Mouse (Mus musculus) ovary, postnatal 36 days (tissue): Measurements from ENCODE around the gene Prpsap1.

Experiments used
- DNase-seq: peaks from one replicate; pipeline ENCODE4 v3.0.0; 2022; ENCODE audit warnings: low spot score, mixed read lengths

The Prpsap1 gene

DNA sequence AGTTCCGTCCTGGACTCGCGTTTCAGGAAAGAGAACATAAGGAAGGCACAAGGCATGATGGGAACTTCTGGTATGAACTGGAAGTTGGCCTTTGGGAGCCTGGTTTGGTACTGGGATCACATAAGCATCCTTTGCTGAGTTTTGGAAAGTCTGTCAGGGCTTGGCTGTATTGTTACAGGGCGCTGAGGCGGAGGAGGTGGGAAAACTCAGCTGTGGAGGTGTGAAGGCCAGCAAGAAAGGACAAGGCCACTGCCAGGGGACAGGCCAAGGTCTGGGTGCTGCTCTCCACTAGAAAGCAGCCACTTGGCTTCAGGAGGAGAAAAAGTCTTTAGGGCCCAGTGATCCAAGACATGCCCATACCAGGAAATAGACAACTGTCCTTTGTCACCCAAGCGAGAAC is 50.7 kb downstream of the Prpsap1 start:
- no peak for DNase-seq

- DNase-seq: no peak
These were observed 51.2 kb downstream of the Prpsap1 start for GRCm38 (mm10) chr11:116442867-116443177.

DNA sequence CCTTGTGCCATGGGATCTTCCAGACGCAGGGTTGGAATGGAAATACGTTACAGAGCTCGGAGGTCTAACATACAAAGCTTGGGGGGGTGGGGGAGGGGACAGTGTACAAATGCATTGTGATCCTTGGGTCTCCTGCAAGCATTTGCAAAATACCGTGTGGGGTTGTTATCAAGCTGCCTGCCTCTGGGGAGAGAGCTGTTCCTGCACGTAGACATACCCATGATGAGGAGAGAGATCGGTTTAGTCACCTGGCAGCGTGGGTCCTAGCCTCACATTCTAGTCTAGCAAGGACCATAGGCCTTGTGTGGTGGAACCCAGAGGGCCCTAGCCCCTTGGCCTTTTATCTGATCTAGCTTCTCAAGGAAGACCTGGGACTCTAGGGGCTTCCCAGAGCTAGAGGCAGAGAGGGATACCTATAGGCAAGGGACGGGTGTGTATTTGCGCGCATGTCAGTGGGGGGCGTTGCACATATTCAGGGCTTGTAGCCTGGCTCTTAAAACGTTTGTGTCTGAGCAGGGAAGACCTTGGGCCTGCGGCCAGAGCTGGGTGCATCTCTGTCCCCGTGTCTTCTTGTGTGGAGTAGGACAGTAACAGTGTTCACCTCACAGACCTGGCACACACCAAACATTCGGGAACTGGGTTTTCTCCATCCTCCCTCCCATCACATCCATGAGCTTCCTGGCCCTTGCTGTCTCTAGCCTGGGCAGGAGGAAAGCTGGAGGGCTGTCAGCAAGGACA is 51.7 kb downstream of the Prpsap1 start:
- no peak for DNase-seq

DNA sequence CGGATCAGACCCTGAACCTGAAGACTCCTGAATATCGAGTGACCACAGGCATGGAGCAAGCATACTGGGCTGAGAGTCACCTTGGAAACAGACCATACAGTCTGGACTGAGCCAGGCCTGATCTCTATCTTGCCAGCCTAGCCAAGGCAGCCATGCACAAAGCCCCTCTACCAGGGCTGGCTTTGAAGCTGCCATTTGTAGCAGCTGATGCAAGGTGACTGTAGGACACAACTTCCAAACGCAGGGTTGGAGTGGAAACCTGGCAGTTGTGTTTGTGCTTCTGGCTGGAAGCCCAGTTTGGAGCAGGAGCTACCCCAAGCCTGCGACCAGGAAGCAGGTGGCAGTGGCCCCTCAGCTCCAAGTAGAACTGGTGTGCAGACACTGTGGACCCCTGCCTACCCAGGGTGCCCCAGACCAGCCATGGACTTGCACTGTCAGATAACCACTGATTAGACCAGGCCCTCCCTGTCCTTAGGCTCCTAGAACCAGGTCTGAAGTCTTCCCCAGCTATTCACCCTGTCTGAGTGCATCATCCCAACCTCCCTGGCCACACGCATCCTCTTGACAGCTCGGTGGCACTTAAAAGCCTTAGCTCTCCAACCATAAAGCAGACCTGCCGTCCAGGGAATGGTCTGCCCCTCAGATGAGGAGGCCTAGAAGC is 53.5 kb downstream of the Prpsap1 start:
- DNase-seq: no peak

DNA sequence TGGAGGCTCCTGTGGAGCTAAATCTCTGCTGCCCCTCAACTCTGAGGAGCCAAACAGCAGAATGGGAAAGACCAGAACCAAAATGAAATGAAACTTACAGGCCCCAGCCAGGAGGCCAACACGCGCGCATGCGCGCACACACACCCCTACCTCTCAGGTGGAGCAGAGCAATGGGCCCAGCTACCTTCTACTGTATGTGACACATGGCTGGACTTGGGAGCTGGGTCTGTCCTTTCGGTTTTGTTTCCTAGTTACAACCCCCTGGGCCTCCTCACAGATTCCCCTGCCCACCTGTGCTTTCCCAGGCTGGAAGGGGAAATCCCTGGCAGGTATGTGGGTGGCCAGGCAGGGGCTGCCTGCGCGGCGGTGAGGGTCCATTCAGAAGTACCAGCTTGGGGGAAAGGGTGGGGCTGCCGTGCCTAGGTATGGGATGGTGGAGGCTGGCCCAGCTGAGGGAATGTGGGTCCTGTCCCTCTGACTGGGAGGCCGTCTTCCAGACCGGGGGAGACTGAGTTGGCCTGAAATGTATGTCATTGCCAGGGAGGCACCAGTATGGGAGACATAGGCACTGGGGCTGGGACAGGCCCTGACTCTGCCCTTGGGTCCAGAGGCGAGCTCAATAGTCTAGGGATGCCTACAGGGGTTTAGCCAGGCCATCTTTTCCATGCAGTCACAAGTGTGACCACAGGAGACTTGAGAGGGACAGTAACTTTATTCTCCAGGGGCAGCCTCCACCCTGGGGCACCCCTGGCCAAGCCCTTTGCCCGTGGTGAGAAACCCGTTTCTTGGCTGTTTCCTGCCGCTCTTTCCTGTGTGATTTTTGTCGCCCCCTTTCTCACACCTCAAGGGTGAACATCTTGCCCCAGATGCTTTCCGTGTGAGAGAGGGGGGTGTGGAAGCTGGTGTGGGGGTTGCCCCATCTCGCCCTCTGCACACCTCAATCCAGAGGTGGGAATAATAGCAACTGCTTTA is 54.4 kb downstream of the Prpsap1 start:
- no peak for DNase-seq

DNA sequence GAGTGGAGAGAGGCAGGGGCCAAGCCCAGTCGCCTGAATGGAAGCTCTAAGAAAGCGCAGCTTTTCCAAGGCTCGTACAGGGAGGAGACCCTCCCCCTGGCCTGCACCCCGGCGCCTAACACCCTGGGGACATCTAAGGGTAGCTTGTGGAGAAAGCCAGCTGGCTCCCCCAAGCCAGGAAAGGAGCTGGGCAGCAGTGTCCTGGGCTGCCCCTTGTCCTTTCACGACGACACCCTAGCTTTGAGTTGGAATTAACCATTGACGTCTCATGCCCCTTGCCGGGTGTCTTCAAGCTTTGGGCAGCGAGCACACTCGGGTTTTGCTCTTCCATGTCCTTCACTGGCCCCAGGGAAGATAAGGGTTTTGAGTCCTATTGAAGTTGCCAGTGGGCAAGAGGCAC is 56.5 kb downstream of the Prpsap1 start:
- no peak for DNase-seq

- DNase-seq: no peak
These were observed 57.2 kb downstream of the Prpsap1 start for GRCm38 (mm10) chr11:116436725-116437331.

GRCm38 (mm10) chr11:116435992-116436724 is 57.8 kb downstream of the Prpsap1 start:
- DNase-seq: no peak

- no peak for DNase-seq
These were observed 58.8 kb downstream of the Prpsap1 start for GRCm38 (mm10) chr11:116434967-116435752.

DNA sequence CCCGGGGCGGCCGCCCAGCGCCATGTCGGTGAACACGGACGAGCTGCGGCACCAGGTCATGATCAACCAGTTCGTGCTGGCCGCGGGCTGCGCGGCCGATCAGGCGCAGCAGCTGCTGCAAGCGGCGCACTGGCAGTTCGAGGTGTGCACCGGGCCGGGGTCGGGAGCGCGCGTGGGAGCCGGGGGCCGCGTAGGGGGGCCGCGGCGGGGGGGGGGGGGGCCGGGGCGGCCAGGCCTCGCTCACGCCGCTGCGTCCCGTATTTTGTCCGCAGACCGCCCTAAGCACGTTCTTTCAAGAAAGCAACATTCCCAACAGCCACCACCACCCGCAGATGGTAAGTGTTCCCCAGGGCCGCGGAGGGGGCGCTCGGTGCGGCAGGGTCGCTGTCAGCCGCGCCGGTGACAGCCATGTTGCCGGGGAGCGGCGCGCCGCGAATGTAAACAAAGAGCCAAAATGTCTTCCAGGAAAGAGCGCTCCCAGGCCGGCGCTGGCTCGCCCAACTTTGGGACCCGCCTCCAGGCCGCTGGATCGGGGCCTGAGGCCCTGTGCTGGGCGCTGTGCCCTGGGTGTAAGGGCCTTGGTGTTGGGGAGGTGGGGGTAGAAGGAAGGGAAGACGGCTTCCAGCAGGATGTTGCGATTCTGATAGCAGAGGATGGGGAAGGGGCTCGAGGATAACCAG is 59.6 kb downstream of the Prpsap1 start:
- peak; percentile 80 for DNase-seq

DNA sequence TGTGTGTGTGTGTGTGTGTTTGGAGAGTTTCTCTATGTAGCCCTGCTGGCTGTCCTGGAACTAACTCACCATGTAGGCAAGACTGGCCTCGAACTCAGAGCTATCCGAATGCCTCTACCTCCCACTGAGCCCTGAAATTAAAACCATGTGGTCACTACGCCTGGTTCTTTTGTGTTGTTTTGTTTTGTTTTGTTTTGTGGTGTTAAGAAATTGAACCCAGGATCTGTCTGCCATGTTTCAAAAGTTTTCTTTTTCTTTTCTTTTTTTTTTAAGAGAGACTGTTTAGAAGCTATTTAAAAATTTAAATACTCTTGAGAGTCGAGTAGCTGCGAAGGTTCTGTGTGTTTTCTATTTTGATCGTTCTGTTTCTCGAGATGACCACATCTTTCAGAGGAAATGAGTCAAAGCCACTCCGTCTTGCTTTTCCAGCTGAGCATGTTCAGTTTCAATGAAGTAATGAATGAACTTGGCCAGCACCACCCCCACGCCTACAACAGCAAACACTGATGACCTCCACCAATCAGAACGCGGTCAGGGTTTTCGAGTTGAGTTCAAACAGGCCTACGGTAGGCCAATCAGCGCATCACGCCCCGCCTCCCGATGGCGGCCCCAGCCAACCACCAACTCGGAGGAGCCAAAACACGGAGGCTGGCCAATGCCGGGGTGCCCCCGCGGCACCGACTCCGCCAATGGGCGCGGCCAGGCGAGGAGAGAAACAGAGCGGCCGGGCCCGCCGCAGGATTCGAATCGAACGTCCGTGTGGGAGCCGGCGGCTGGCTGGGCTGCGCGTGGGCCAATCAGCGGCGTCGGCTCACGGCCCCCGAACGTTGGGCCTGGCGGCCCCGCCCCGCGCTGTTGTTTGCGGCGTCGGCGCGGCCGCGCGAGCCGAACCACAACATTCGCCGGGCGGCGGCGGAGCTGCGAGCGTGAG is 60.4 kb downstream of the Prpsap1 start, which contains the start of gene Ubald2:
Gene Ubald2 (plus strand): TSS at position 739 of the 931 bp plus-strand sequence.
- DNase-seq: peak; percentile 99

DNA sequence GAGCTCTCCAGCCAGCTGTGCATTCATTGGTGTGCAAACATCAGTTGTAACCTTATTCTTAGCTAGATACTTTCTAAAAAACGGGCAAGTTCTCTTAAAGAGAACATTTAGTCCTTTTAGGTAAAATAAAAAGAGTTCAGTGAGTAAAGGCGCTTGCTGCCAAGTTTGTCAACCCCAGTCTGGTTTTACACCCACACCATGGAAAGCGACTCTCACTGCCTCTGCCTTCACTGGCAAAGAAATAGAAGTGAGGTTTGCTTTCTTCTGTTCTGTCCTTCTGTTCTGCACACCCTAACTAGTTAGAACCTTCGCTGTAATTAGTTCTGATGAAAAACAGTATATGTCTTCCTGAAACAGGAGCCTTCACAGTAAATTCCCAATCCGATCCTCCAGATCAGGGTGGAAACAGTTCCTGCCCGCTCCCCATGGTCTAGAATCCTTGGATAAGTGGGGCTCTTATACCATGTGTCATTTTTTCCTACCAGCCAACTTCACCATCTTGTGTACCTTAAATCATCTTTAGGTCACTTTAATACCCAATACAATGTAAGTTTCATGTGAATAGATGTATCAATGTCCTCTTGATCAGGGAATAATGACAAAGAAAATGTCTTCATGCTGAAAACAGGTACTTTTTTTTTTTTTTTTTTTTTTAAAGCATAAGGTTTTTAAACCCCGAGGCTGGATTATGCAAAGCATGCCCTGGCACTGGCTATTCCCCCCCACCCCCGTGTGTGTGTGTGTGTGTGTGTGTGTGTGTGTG is 61.2 kb downstream of the Prpsap1 start:
- no peak for DNase-seq

DNA sequence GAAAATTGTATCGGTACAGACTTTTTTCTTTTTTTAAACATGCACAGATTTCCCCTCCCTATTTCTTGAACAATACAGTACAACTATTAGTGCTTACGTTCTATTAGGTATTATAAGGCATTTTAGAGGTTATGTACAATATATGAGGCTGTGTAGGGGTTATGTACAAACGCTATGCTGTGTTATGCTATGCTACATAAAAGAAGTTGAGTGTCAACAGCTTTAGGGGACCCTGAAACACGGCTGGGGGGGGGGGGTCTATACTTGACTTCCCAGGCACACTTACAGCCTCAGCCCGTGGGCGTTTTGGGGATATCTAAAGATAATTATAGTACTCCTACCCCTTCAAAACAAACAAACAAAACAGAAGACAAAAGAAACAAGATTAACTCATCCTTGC is 61.9 kb downstream of the Prpsap1 start:
- DNase-seq: no peak

GRCm38 (mm10) chr11:116431428-116432077 is 62.4 kb downstream of the Prpsap1 start:
- no peak for DNase-seq

DNA sequence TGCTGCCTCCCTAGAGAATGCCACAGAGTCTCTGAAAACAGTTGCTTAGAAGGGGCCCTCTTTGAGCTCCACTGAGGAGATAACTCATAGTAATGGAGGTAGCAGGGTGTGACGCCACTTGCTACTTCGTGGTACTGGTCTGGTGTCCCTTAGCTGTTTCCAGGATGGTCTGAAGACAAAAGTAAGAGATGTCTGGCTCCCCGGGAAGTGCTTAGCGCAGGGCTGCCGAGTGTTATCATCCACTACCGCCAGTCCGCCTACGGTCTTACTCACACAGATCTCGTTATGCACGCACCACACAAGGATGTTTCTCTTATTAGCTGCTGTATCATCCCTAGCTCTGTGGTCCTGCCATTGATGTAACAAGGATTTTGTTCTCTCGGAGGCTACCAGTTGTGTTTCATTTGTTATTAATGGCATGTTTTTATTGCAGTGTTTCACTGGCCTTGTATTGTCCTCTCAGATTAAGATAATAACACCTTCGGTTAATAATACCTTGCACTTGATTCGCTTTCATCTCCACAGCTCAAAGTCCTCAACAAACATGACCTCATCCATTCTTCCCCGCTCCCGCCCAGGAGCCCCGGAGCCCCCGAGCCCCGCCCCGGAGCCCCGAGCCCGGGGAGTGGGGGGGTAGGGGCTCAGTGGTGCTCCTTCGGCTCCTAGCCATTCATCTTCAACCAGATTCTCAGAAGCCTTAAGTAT is 63.1 kb downstream of the Prpsap1 start:
- DNase-seq: no peak

DNA sequence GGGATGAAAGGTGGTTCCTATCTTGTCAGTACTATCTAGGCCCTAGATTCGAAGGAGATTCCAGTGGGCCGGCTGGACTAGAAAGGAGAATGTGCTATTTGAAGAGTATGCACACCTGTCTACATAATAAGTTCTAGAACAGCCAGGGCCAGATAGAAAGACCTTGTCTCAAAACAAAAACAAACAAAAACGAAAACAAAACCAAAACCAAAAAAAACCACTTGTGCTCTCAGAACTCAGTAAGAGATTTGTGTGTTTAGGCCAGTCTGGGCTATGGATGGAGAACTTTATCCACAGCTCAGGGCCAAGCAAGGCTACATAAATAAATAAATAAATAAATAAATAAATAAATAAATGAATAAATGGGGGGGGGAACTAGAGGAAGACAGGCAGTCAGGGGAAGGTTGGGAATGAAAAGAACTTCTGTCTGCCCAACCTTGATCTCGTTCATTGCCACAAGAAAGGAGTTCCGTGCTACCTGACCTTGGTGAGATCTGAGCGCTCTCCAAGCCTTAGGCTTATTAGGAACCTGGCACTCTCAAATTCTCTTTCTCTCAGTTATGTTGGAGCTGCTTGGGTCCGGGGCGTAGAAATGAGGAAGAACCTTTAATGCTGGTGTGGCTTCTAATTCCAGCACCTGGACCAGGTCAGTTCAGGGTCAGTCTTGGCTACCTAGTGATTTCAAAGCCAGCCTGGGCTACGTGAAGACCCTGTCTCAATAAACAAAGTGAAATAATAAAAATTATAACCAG is 64.0 kb downstream of the Prpsap1 start:
- no peak for DNase-seq
